Mouse (Mus musculus) layer of hippocampus, adult 18-20 months (tissue): ENCODE measurements around the gene Gm45713. TPM values are rescaled to one million over a fixed set of nuclear protein-coding genes. Genes with fewer than 3 reads are reported as not detected.
"Not testable (repeated sequence)": the region's sequence is repeated elsewhere in the genome, so short reads cannot be mapped to it uniquely, and the experiment has no call there.

Source experiments
- DNase-seq, 2 experiments: peaks; one replicate each; pipeline ENCODE4 v3.0.0; 2022; ENCODE audit warnings: low spot score in 2 of 2
- total RNA-seq, 2 experiments: library from RNA; stranded (reverse); gene quantifications; 2 replicates each; pipeline ENCODE4 v1.2.3; 2021

The Gm45713 gene
- total RNA-seq, 2 experiments from 2014 or later, result not detected

GRCm38 (mm10) chr7:45102441-45102840 lies 33.6 kb downstream of the Gm45713 start:
- DNase-seq, result no peak

DNA sequence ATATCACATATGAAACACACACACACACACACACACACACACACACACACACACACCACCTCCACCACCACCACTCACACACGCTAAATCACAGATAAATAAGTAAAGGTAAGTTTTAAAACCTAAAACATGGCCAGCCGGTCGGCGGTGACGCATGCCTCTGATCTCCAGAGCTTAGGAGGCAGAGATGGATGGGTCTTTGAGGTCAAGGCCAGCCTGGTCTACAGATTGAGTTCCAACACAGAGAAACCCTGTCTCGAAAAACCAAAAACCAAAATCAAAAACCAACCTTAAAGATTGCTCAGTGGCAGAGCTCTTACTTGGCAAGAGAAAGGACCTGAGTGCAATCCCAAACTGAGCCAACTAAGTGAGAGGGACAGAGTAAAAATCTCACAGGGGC lies 36.0 kb downstream of the Gm45713 start:
- DNase-seq, result no peak

- DNase-seq, result no peak
Observed at GRCm38 (mm10) chr7:45098541-45099240, 37.3 kb downstream of the Gm45713 start.

DNA sequence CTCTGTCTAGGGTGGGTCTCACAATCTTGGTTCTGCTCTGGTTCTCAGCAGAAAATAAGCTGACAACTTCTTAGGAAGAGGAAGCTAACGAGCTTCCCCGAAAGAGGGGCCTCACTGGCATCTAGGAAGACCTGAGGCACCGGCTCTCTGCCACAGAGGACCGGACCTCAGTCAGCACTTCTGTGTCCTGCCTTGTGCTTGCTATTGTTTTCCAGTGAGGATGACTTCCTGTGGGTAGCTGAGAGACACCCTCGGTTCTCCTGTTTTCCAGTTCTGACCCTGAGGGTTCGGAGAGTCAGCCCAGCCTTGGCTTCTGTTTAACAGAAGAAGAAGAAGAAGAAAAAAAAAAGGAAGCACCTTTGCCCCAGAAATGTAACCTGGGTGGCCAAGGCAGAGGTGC lies 38.6 kb downstream of the Gm45713 start:
- no peak for DNase-seq

GRCm38 (mm10) chr7:45095965-45096364 lies 40.1 kb downstream of the Gm45713 start:
- not testable (repeated sequence) for DNase-seq

GRCm38 (mm10) chr7:45095367-45095766 lies 40.7 kb downstream of the Gm45713 start:
- no peak for DNase-seq

GRCm38 (mm10) chr7:45094121-45094520 lies 41.9 kb downstream of the Gm45713 start:
- no peak for DNase-seq

DNA sequence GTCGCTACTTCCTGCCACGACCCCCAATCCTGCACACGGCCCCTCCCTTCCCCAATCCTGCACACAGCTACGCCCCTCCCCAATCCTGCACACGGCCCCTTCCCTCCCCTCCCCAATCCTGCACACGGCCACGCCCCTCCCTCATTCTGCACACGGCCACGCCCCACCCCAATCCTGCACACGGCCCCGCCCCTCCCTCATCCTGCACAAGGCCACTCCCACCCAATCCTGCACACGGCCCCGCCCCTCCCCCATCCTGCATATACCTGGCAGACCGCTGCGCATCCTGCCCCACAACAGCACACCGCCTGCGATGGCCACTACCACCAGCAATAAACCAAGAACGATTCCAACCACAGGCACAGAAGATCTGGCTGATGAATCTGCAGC lies 42.5 kb downstream of the Gm45713 start:
- DNase-seq, result no peak

DNA sequence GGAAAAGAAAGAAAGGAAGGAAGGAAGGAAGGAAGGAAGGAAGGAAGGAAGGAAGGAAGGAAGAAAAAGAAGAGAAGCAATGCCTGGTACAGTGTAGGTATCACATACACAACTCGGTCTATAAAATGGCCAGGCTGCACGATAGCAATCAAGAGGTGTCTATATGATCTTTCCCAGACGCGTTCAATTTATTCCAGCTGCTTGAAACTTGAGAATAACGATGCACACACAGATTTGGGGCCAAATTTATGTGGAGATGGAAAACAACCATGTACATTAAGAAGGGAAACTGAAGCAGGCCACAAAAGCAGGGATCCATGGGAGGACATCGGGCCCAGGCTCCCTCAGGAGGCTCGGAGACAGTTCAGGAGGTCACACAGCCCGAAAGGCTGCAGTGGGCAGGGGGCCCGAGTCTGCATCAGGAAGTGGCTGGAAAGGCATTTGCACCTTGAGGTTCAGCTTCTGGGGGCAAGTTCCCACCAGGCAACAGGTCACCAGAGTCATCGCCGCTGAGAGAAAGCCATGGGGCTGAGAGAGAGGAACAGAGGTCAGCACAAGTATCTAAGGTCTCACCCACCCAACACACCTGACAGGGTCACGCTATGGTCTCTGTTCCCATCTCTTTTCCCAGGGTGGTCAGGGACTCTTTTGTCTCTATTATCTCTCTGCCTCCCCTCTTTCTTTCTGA lies 43.1 kb downstream of the Gm45713 start:
- DNase-seq, result no peak

- DNase-seq, result no peak
Observed at GRCm38 (mm10) chr7:45092048-45092447, 44.0 kb downstream of the Gm45713 start, which contains the start of gene Rcn3. Gene Rcn3 (minus strand): TSS chr7:45092221.

DNA sequence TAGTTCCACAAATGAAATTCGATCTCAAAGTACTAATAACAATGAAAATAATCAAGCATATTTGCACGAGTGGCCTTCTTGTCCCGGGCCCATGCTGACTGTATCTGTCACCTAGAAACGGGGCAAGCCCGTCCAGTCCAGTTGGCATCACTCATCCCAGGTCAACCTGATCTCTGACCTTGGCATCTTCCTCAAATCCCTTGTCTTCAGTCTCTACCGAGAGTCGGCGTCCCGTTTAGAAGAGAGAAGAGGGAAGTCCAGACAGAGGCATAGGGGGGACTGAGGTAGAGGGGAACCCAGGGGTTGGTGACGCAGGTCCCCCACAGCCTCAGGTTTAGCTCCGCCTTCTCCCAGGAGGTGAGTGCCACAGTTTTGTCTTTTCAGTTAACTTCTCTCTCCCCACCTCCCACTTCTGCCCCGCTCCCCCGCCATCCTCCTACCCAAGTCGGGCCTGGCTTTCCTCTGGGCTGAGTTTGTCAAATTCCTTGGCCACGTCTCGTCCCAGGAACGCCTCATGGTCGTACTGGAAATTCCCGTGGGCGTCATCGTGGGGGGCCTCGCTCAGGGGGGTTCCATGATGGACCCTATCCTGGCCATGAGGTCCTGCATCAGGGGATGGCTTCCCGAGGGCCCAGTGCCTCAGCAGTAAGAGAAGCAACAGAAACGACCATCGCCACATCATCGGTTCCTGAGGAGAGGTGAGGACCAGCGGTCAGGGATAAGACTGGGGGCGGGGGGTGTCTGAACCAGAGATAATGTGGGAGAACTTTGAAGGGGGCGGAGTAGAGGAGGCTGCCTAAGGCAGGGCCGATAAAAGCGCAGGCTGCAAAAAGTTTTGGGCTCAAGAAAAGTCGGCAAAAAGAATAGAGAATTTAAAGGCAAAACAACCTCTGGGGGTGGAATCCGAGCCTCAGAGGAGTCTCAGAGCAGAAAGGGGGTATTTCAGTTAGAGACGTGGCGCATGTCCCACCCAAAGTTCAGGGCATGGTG lies 44.7 kb downstream of the Gm45713 start:
- DNase-seq, result no peak

GRCm38 (mm10) chr7:45090251-45090977 lies 45.6 kb downstream of the Gm45713 start:
- no peak for DNase-seq

GRCm38 (mm10) chr7:45088597-45088996 lies 47.4 kb downstream of the Gm45713 start:
- no peak for DNase-seq

- DNase-seq, result no peak
Observed at GRCm38 (mm10) chr7:45086084-45086483, 49.9 kb downstream of the Gm45713 start.

DNA sequence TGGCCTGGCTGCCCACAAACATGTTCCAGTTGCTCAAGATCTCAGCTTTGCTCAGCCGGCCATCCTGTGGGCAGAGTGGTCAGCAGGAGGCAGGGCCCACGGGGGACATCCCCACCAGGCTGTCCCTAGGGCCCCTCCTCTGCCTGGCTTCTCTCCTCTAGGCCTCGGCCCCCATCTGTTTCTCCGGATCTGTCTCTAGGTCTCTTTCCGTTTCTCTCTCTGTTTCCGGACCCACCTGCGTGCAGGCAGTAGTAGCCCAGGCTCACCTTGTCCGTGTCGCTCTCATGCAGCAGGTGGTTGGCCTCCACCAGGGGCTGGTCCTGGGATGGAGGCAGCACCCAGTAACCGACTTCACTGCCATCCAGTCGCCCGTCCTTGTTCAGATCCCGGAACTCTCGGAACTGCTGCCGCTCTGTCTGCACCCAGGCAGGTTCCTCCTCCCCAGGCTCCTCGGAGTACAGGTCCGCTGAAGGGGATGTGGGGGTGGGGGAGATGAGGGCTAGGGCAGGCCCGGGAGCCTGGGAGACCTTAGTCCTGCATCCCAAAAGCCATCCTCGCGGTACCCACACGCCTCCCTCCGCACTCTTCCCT lies 52.6 kb downstream of the Gm45713 start:
- DNase-seq, result no peak

DNA sequence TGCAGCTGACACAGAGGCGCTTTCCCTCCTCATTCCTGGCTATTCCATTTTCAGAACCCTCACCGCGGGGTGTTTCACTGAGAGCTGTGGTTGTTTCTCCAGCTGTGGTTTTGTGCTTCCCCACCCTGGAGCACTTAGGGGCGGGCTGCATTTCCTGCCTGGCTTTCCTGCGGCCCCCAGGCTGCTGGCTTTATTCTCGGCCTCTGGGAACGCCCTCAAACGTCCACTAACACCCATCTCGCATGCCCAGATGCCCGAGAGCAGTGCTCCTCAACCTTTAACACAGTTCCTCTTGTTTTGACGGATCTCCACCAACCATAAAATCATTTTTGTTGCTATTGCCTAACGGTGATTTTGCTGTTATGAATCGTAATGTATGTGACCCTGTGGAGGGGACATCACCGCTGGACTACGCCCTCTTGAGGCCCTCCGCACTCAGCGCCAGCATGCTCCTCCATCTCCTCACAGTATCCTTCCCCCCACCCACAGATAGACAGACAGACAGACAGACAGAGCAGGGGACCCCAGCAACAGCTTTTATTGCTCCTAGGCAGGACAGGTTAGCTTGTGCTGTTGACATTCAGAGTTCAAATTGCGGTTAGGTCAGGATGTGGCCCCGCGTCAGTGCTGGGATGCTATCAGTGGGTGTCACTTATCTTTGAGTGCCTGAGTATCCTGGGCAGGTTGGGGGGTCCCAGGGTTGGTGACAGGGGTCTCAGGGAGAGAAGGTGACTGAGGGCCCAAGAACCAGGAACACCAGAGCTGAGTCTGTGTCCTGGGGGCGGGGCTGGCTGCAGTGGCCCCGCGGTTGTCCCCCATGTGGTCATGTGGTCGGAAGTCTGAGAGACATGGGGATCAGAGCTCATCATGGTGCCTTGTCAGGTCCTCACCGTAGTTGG lies 53.4 kb downstream of the Gm45713 start:
- DNase-seq, result no peak

- DNase-seq, result no peak
Observed at GRCm38 (mm10) chr7:45081016-45081415, 55.0 kb downstream of the Gm45713 start.

DNA sequence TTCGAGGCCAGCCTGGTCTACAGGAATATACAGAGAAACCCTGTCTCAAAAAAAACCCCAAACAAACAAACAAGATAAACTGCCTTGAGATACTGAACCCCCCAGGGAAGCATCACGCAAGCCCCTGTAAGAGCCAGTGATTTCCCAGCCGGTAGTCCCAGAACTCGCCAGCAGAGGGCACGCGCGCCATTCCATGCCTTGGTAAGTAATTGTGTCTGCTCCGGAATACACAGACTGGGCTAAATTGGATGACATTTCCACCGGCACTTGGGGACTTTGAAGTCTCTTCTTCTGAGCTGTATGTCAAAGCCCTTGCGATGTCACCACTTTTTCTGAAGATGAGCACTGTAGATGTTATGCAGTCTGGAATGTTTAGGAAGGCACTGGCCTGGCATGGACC lies 56.2 kb downstream of the Gm45713 start:
- peak; percentile 84 to 93 for DNase-seq

GRCm38 (mm10) chr7:45078513-45078912 lies 57.5 kb downstream of the Gm45713 start:
- peak in 1 of 2 experiments; percentile 75 for DNase-seq
